Mouse (Mus musculus) cerebellum, adult 2 months (tissue): ENCODE measurements around the gene Klhl29. TPM values are rescaled to one million over a fixed set of nuclear protein-coding genes. Genes with fewer than 3 reads are reported as not detected.
A peak's percentile ranks its signal among the peaks of the same experiment; 100 is the strongest.

Experiments
- DNase-seq, 2 experiments: peaks; one replicate each; pipeline ENCODE4 v3.0.0; 2021
- H3K27ac ChIP-seq: fragments of 200-500 bp; 2 replicates; pipeline ENCODE4 v1.5.1; 2012; ENCODE audit warnings: low read length, control low read depth, inconsistent platforms; ENCODE audit not compliant: insufficient read depth
- H3K27me3 ChIP-seq: fragments of 200-500 bp; 2 replicates; pipeline ENCODE4 v1.6.1; 2012; ENCODE audit warnings: inconsistent platforms, mild to moderate bottlenecking, low read length, moderate library complexity; ENCODE audit not compliant: control insufficient read depth, insufficient read depth
- H3K4me1 ChIP-seq: fragments of 200-500 bp; 2 replicates; pipeline ENCODE4 v1.6.1; 2011; ENCODE audit warnings: low read length; ENCODE audit not compliant: control insufficient read depth, insufficient read depth
- H3K4me3 ChIP-seq: fragments of 200-500 bp; replicated peaks from 2 replicates; pipeline ENCODE3; 2011; ENCODE audit warnings: mild to moderate bottlenecking, low read depth, low read length, control low read depth; ENCODE audit not compliant: insufficient read depth
- CTCF ChIP-seq: fragments of 200-500 bp; IDR thresholded peaks from 2 replicates; pipeline ENCODE4 v1.5.1; 2011; ENCODE audit warnings: low read depth, mild to moderate bottlenecking, control low read depth, low read length, moderate library complexity, borderline replicate concordance; ENCODE audit not compliant: insufficient read depth
- POLR2A ChIP-seq: fragments of 200-500 bp; IDR thresholded peaks from 2 replicates; pipeline ENCODE4 v1.6.1; 2011; ENCODE audit warnings: low read length, control low read depth, borderline replicate concordance; ENCODE audit not compliant: insufficient read depth
- WGBS: fragments of 180-500 bp; shearing (Covaris S2); methylation state at CpG from one replicate; pipeline ENCODE4 v1.1.7; 2018; 5-methylcytosine and 5-hydroxymethylcytosine counted together
- polyA plus RNA-seq: library from polyadenylated mRNA; depleted of rRNA; stranded (reverse); fragments of >200 nt; gene quantifications from 2 replicates; pipeline ENCODE4 v1.2.3, GENCODE M21; 2012

Klhl29 gene
- polyA plus RNA-seq, 1 experiment, result 15.2 TPM

- H3K4me1 ChIP-seq, result no peaks in the 10 kb centered on the region
- TF ChIP-seq POLR2A, result no peak
- no peak for TF ChIP-seq CTCF
- no peak for DNase-seq
- H3K27ac ChIP-seq, result no peak overlapping the region
- no peak overlapping the region for H3K4me3 ChIP-seq
- H3K27me3 ChIP-seq, result no peaks in the 10 kb centered on the region
- 71% methylated on average over 1 of the region's 1 CpGs for WGBS
These were observed 70.0 kb downstream of the Klhl29 start for GRCm38 (mm10) chr12:5305466-5305865.

- DNase-seq, result peak in 1 of 2 experiments; percentile 12
- H3K27me3 ChIP-seq, result no peaks in the 10 kb centered on the region
- no peak overlapping the region for H3K4me3 ChIP-seq
- TF ChIP-seq CTCF, result no peak
- TF ChIP-seq POLR2A, result no peak
- H3K4me1 ChIP-seq, result no peaks in the 10 kb centered on the region
- WGBS, result 70% methylated on average over 5 of the region's 5 CpGs
- H3K27ac ChIP-seq, result no peak overlapping the region
These were observed 71.6 kb downstream of the Klhl29 start for GRCm38 (mm10) chr12:5303912-5304311.

GRCm38 (mm10) chr12:5303100-5303499 is 72.4 kb downstream of the Klhl29 start:
- Histone ChIP-seq H3K27me3 (no peaks in the 10 kb centered on the region), H3K4me1 (no peaks in the 10 kb centered on the region), H3K27ac (no peak overlapping the region), H3K4me3 (no peak overlapping the region)
- 84% methylated on average over 4 of the region's 4 CpGs for WGBS
- no peak for DNase-seq
- TF ChIP-seq CTCF (no peak), POLR2A (no peak)

GRCm38 (mm10) chr12:5301841-5302240 is 73.6 kb downstream of the Klhl29 start:
- Histone ChIP-seq H3K4me1 (no peaks in the 10 kb centered on the region), H3K27ac (no peak overlapping the region), H3K27me3 (no peaks in the 10 kb centered on the region), H3K4me3 (no peak overlapping the region)
- 76% methylated on average over 5 of the region's 5 CpGs for WGBS
- no peak for DNase-seq
- no peak for TF ChIP-seq POLR2A
- no peak for TF ChIP-seq CTCF

- H3K27me3 ChIP-seq, result no peaks in the 10 kb centered on the region
- no peak overlapping the region for H3K4me3 ChIP-seq
- TF ChIP-seq CTCF (no peak; the same call in 1 of the 2 replicates), POLR2A (no peak)
- peaks cover 3% of the 10 kb centered on the region; the same call in 1 of the 2 replicates for H3K4me1 ChIP-seq
- peak in 1 of 2 experiments; percentile 28 for DNase-seq
- WGBS, result 14% methylated on average over 7 of the region's 7 CpGs
- H3K27ac ChIP-seq, result no peak overlapping the region
These were observed 79.1 kb downstream of the Klhl29 start for GRCm38 (mm10) chr12:5296422-5296821.

GRCm38 (mm10) chr12:5292316-5292715 is 83.2 kb downstream of the Klhl29 start:
- no peak for DNase-seq
- Histone ChIP-seq H3K4me1 (peaks cover 3% of the 10 kb centered on the region; the same call in 1 of the 2 replicates), H3K27ac (no peak overlapping the region), H3K27me3 (no peaks in the 10 kb centered on the region), H3K4me3 (no peak overlapping the region)
- TF ChIP-seq POLR2A (no peak), CTCF (no peak)
- WGBS, result 88% methylated on average over 7 of the region's 7 CpGs

GRCm38 (mm10) chr12:5285579-5285978 is 89.9 kb downstream of the Klhl29 start:
- Histone ChIP-seq H3K4me3 (no peak overlapping the region), H3K27ac (no peak overlapping the region), H3K27me3 (no peaks in the 10 kb centered on the region; the same call in 1 of the 2 replicates), H3K4me1 (peaks cover 2% of the 10 kb centered on the region)
- TF ChIP-seq CTCF, result no peak
- TF ChIP-seq POLR2A, result no peak
- 89% methylated on average over 11 of the region's 11 CpGs for WGBS
- no peak for DNase-seq

- H3K4me3 ChIP-seq, result no peak overlapping the region
- H3K27me3 ChIP-seq, result no peaks in the 10 kb centered on the region; the same call in 1 of the 2 replicates
- peaks cover 3% of the 10 kb centered on the region for H3K4me1 ChIP-seq
- DNase-seq, result no peak
- H3K27ac ChIP-seq, result no peak overlapping the region
- TF ChIP-seq CTCF (no peak), POLR2A (no peak)
- WGBS, result 91% methylated on average over 6 of the region's 6 CpGs
These were observed 90.5 kb downstream of the Klhl29 start for GRCm38 (mm10) chr12:5284961-5285360.
